In the genomic region with DNA sequence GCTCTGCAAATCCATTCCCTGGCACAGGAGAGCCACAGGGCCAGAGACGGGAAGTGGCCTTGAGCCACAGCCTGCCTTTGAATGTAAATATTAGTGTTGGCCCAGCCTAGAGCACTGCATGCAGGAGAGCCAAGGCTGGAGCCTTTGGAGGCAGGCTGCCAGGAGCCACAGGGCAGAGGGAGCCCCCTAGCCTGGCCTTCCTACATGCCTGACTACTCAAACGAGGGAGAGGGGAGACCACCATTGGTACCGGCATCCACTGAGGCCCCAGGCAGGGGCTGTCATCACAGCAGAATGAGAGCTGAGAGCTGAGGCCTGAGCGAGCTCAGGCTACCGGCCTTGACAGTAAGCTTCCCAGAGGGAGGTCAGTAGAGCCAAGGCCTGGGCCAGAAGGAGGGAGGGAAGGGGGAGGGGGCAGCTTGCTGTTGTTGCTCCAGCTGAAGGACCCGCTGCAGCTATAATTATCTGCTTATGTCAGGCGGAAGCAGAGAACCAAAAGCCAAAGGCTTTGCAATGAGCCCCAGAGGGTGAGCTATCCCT, we compare ENCODE assay signal across 8 mouse cellular contexts.
DNase-seq lines count a peak whose midpoint lies in the region; ATAC-seq and TF ChIP-seq lines count a peak whose summit lies in the region.
"Had no signal": no experiment of that assay in that cellular context is flagged by ENCODE, and none has a peak within 500 bp of the region (broad histone marks: within the 10 kb centered on the region; RNA-seq: fewer than 3 reads in every experiment).

No protein-coding gene starts in this region.

- H3K4me2 ChIP-seq in hindbrain, postnatal 0 days (ENCODE audit: low read depth, low read length) = no peak overlapping the region
- H3K4me2 ChIP-seq in liver, embryonic 12.5 days = no peak overlapping the region
- no peak overlapping the region for H3K4me2 ChIP-seq in neural tube, embryonic 15.5 days

- DNase-seq in brain, embryonic 14.5 days (ENCODE audit: low read depth) = peak; percentile 74
- peak; percentile 46 for DNase-seq in forelimb bud, embryonic 11.5 days (ENCODE audit: low read depth, low spot score)
- peak; percentile 56 for DNase-seq in hindbrain, postnatal 0 days (ENCODE audit: low spot score)
- no peak for DNase-seq in cerebellum, adult 11 months

- no peak for TF ChIP-seq CTCF in brain, embryonic 14.5 days (IDR thresholded peaks at IDR 0.05; ENCODE audit: borderline replicate concordance, extremely low read depth, insufficient read depth, insufficient read length)
- no peak for TF ChIP-seq CTCF in hindbrain, postnatal 0 days (IDR thresholded peaks at IDR 0.05; ENCODE audit: low read depth)

- TF ChIP-seq POLR2A in brain, embryonic 14.5 days (IDR thresholded peaks at IDR 0.05; ENCODE audit: borderline replicate concordance, extremely low read depth, insufficient read depth, insufficient read length, poor library complexity, severe bottlenecking) = no peak

- H3K4me1 ChIP-seq in hindbrain, postnatal 0 days (ENCODE audit: insufficient read depth, low read length) = peaks cover 14% of the 10 kb centered on the region
- peaks cover 20% of the 10 kb centered on the region for H3K4me1 ChIP-seq in liver, embryonic 12.5 days
- H3K4me1 ChIP-seq in neural tube, embryonic 15.5 days = peaks cover 22% of the 10 kb centered on the region

- ATAC-seq in hindbrain, postnatal 0 days = no peak
- peak; percentile 52 for ATAC-seq in liver, embryonic 12.5 days
- ATAC-seq in neural tube, embryonic 15.5 days (ENCODE audit: low FRiP score) = 0 out of 2 replicates have a peak, but pooled peaks have one; percentile 25
- ATAC-seq in CD4-positive, CD25-positive, alpha-beta regulatory T cell, adult 4 months = no peak

- 20% methylated on average over 7 of the region's 7 CpGs for WGBS in hindbrain, postnatal 0 days
- 21% methylated on average over 7 of the region's 7 CpGs for WGBS in liver, embryonic 12.5 days (ENCODE audit: insufficient replicate concordance)
- WGBS in neural tube, embryonic 15.5 days = 13% methylated on average over 7 of the region's 7 CpGs

- H3K27ac ChIP-seq in hindbrain, postnatal 0 days = no peak overlapping the region; the same call in 1 of the 2 replicates
- H3K27ac ChIP-seq in liver, embryonic 12.5 days = no peak overlapping the region
- no peak overlapping the region; the same call in 1 of the 2 replicates for H3K27ac ChIP-seq in neural tube, embryonic 15.5 days (replicated peaks)

- no peak overlapping the region for H3K4me3 ChIP-seq in hindbrain, postnatal 0 days (ENCODE audit: low read length)
- H3K4me3 ChIP-seq in liver, embryonic 12.5 days = no peak overlapping the region
- no peak overlapping the region for H3K4me3 ChIP-seq in neural tube, embryonic 15.5 days (replicated peaks)
- H3K4me3 ChIP-seq: myocyte had no signal

- H3K27me3 ChIP-seq in hindbrain, postnatal 0 days (ENCODE audit: insufficient read depth, low read length) = no peaks in the 10 kb centered on the region
- 0 out of 2 replicates have a peak, but pooled peaks cover 10% of the 10 kb centered on the region for H3K27me3 ChIP-seq in liver, embryonic 12.5 days (replicated peaks)
- 0 out of 2 replicates have a peak, but pooled peaks cover 5% of the 10 kb centered on the region for H3K27me3 ChIP-seq in neural tube, embryonic 15.5 days (replicated peaks)

- no peaks in the 10 kb centered on the region for H3K36me3 ChIP-seq in hindbrain, postnatal 0 days (ENCODE audit: insufficient read depth, low read length)
- no peaks in the 10 kb centered on the region for H3K36me3 ChIP-seq in liver, embryonic 12.5 days
- H3K36me3 ChIP-seq in neural tube, embryonic 15.5 days = no peaks in the 10 kb centered on the region

- no peaks in the 10 kb centered on the region for H3K9me3 ChIP-seq in hindbrain, postnatal 0 days (ENCODE audit: low read length)
- no peaks in the 10 kb centered on the region for H3K9me3 ChIP-seq in liver, embryonic 12.5 days (replicated peaks)
- no peaks in the 10 kb centered on the region for H3K9me3 ChIP-seq in neural tube, embryonic 15.5 days (replicated peaks)

- H3K9ac ChIP-seq in hindbrain, postnatal 0 days (replicated peaks; ENCODE audit: low read length) = no peak overlapping the region
- H3K9ac ChIP-seq in liver, embryonic 12.5 days = no peak overlapping the region
- H3K9ac ChIP-seq in neural tube, embryonic 15.5 days (replicated peaks) = no peak overlapping the region

Comparison
In these comparisons a context has a peak if more than half of its experiments do, and no peak if none do; other contexts are left out.
1. ATAC-seq: peak in liver, embryonic 12.5 days (single experiment) and neural tube, embryonic 15.5 days (single experiment); none in hindbrain, postnatal 0 days (single experiment) and CD4-positive, CD25-positive, alpha-beta regulatory T cell, adult 4 months (single experiment).